Mouse (Mus musculus): ENCODE results near the gene Maco1. TPM values are rescaled to one million over a fixed set of nuclear protein-coding genes. Genes with fewer than 3 reads are reported as not detected.
A peak's percentile ranks its signal among the peaks of the same experiment; 100 is the strongest.

Gene Maco1
- polyA plus RNA-seq, 1 experiment from 2014 or later = 44.7 TPM

DNA sequence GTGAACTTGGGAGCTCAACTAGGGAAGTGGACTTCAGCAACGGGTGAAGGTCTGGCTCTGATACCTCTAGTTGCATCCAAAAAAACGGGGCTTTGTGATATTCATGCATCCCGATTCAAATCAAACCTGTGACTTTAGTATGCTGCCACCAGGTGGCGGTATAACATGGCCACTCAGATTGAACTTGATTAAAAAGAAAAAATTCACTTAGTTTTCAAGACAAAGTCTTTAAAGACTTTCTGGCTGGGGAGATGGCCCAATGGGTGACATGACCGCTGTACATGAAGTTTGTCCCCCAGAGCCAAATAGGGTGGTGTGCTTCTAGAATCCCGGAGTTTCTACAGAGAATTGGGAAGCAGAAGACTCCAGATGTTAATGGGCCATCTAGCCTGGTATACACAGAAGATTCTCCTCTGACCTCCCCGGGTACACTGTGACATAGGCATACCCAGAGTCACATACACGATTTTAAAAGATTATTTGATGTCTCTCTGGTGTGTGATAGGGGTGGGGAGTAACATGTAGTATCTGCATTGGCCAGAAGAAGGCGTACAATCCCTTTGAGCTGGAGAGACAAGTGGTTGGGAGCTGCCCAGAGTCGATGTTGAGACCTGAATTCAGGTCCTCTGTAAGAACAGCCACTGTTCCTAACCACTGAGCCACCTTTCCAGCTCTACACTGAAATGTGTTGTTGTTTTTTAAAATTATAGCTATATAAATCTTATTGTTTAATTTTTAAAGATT lies 59.8 kb downstream of the Maco1 start:
- Histone ChIP-seq H3K4me2 (no peak overlapping the region), H3K4me3 (no peak overlapping the region), H3K27me3 (no peaks in the 10 kb centered on the region), H3K4me1 (peaks cover 15% of the 10 kb centered on the region; the same call in 1 of the 2 replicates), H3K36me3 (no peaks in the 10 kb centered on the region), H3K27ac (no peak overlapping the region), H3K9ac (no peak overlapping the region), H3K9me3 (no peaks in the 10 kb centered on the region)
- 42% methylated on average over 10 of the region's 10 CpGs for WGBS
- ATAC-seq (ENCODE audit: insufficient number of reproducible peaks, low FRiP score, low TSS enrichment, low read depth) = no peak

DNA sequence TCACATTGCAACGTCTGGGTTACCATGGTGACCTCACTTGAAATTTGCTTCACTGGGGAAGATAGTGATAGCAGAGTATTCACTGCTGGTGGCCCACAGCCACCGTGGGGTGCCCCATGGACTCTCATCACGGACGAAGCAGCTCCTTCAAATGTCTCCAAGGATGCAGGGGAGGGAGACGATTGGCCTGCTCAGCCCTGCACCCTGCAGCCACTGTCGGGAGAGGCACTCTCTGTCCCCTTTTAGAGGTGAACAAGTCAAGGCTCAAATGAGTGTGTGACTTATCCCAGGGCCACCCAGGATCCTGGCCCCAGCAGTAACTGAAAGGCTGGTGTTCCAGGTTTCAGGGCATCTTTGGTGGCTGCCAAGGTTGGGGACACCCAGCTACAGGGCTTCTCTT lies 61.4 kb downstream of the Maco1 start:
- Histone ChIP-seq H3K4me1 (peaks cover 7% of the 10 kb centered on the region; the same call in 1 of the 2 replicates), H3K9me3 (no peaks in the 10 kb centered on the region), H3K27me3 (no peaks in the 10 kb centered on the region), H3K36me3 (no peaks in the 10 kb centered on the region), H3K4me2 (no peak overlapping the region), H3K9ac (no peak overlapping the region), H3K4me3 (no peak overlapping the region), H3K27ac (no peak overlapping the region)
- WGBS = 56% methylated on average over 6 of the region's 6 CpGs
- no peak for ATAC-seq (ENCODE audit: insufficient number of reproducible peaks, low FRiP score, low TSS enrichment, low read depth)

GRCm38 (mm10) chr4:134786946-134787345 lies 66.2 kb downstream of the Maco1 start:
- H3K4me2 ChIP-seq = no peak overlapping the region
- no peak overlapping the region for H3K27ac ChIP-seq
- H3K4me3 ChIP-seq = no peak overlapping the region
- no peak overlapping the region for H3K9ac ChIP-seq
- no peak for ATAC-seq (ENCODE audit: insufficient number of reproducible peaks, low FRiP score, low TSS enrichment, low read depth)
- 39% methylated on average over 10 of the region's 10 CpGs for WGBS
- no peaks in the 10 kb centered on the region for H3K27me3 ChIP-seq
- H3K9me3 ChIP-seq = no peaks in the 10 kb centered on the region
- H3K36me3 ChIP-seq = no peaks in the 10 kb centered on the region
- H3K4me1 ChIP-seq = 0 out of 2 replicates have a peak, but pooled peaks cover 2% of the 10 kb centered on the region

GRCm38 (mm10) chr4:134784701-134785100 lies 68.4 kb downstream of the Maco1 start:
- H3K36me3 ChIP-seq = no peaks in the 10 kb centered on the region
- no peak for ATAC-seq (ENCODE audit: insufficient number of reproducible peaks, low FRiP score, low TSS enrichment, low read depth)
- no peaks in the 10 kb centered on the region for H3K27me3 ChIP-seq
- H3K4me3 ChIP-seq = no peak overlapping the region
- H3K9me3 ChIP-seq = no peaks in the 10 kb centered on the region
- no peak overlapping the region for H3K9ac ChIP-seq
- no peak overlapping the region for H3K4me2 ChIP-seq
- H3K27ac ChIP-seq = no peak overlapping the region
- 51% methylated on average over 5 of the region's 5 CpGs for WGBS
- H3K4me1 ChIP-seq = peaks cover 12% of the 10 kb centered on the region

- H3K9ac ChIP-seq = no peak overlapping the region
- H3K36me3 ChIP-seq = no peaks in the 10 kb centered on the region
- H3K4me1 ChIP-seq = peaks cover 27% of the 10 kb centered on the region
- H3K4me3 ChIP-seq = no peak overlapping the region
- no peaks in the 10 kb centered on the region for H3K9me3 ChIP-seq
- H3K4me2 ChIP-seq = no peak overlapping the region
- no peak overlapping the region for H3K27ac ChIP-seq
- H3K27me3 ChIP-seq = no peaks in the 10 kb centered on the region
- 52% methylated on average over 14 of the region's 14 CpGs for WGBS
- ATAC-seq (ENCODE audit: insufficient number of reproducible peaks, low FRiP score, low TSS enrichment, low read depth) = no peak
Observed at GRCm38 (mm10) chr4:134779136-134779934, 73.8 kb downstream of the Maco1 start.

GRCm38 (mm10) chr4:134776246-134776645 lies 76.9 kb downstream of the Maco1 start:
- 25% methylated on average over 7 of the region's 7 CpGs for WGBS
- H3K36me3 ChIP-seq = no peaks in the 10 kb centered on the region
- no peak for ATAC-seq (ENCODE audit: insufficient number of reproducible peaks, low FRiP score, low TSS enrichment, low read depth)
- H3K9ac ChIP-seq = no peak overlapping the region
- H3K27ac ChIP-seq = no peak overlapping the region
- H3K4me1 ChIP-seq = peaks cover 28% of the 10 kb centered on the region
- no peaks in the 10 kb centered on the region for H3K9me3 ChIP-seq
- H3K27me3 ChIP-seq = no peaks in the 10 kb centered on the region
- H3K4me3 ChIP-seq = no peak overlapping the region
- H3K4me2 ChIP-seq = no peak overlapping the region

- H3K9ac ChIP-seq = no peak overlapping the region
- no peak for ATAC-seq (ENCODE audit: insufficient number of reproducible peaks, low FRiP score, low TSS enrichment, low read depth)
- no peak overlapping the region for H3K4me2 ChIP-seq
- H3K4me1 ChIP-seq = peaks cover 27% of the 10 kb centered on the region
- no peaks in the 10 kb centered on the region for H3K36me3 ChIP-seq
- H3K27ac ChIP-seq = no peak overlapping the region
- 0 out of 2 replicates have a peak, but pooled peaks cover under 1% of the 10 kb centered on the region for H3K27me3 ChIP-seq
- no peaks in the 10 kb centered on the region for H3K9me3 ChIP-seq
- H3K4me3 ChIP-seq = no peak overlapping the region
- 35% methylated on average over 14 of the region's 14 CpGs for WGBS
Observed at GRCm38 (mm10) chr4:134775234-134775944, 77.8 kb downstream of the Maco1 start.

- no peak overlapping the region for H3K27ac ChIP-seq
- H3K9ac ChIP-seq = no peak overlapping the region
- H3K36me3 ChIP-seq = no peaks in the 10 kb centered on the region
- ATAC-seq (ENCODE audit: insufficient number of reproducible peaks, low FRiP score, low TSS enrichment, low read depth) = no peak
- no peak overlapping the region for H3K4me2 ChIP-seq
- H3K4me1 ChIP-seq = peaks cover 21% of the 10 kb centered on the region
- no peak overlapping the region for H3K4me3 ChIP-seq
- no peaks in the 10 kb centered on the region for H3K9me3 ChIP-seq
- 0 out of 2 replicates have a peak, but pooled peaks cover 7% of the 10 kb centered on the region for H3K27me3 ChIP-seq
- 81% methylated on average over 6 of the region's 6 CpGs for WGBS
Observed at GRCm38 (mm10) chr4:134774126-134774525, 79.0 kb downstream of the Maco1 start.

- 37% methylated on average over 4 of the region's 4 CpGs for WGBS
- ATAC-seq (ENCODE audit: insufficient number of reproducible peaks, low FRiP score, low TSS enrichment, low read depth) = 0 out of 2 replicates have a peak, but pooled peaks have one; percentile 17
- Histone ChIP-seq H3K4me1 (peaks cover 30% of the 10 kb centered on the region), H3K36me3 (no peaks in the 10 kb centered on the region), H3K27ac (no peak overlapping the region), H3K4me2 (no peak overlapping the region), H3K9me3 (no peaks in the 10 kb centered on the region), H3K27me3 (0 out of 2 replicates have a peak, but pooled peaks cover 14% of the 10 kb centered on the region), H3K4me3 (no peak overlapping the region), H3K9ac (no peak overlapping the region)
Observed at GRCm38 (mm10) chr4:134772805-134773674, 80.1 kb downstream of the Maco1 start.

DNA sequence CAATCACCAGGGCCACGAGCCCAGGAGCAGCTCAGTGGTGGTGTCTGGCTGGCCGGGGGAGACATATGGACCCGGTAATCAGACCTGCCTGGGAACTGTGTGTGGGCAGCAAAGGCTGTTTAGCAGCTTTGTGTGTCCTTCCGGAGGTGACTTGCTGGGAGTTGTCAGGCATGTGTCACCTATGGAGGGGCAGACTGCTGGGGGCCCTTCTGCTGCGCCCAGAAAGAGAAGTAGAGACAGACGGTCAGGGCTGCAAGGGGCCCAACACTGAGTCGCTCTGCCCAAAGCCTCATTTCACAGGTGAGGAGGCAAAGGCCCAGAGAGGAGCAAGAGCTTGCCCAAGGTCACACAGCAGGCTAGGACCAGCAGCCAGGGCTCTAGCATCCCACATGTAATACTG lies 83.3 kb downstream of the Maco1 start:
- Histone ChIP-seq H3K27me3 (0 out of 2 replicates have a peak, but pooled peaks cover 14% of the 10 kb centered on the region), H3K9me3 (no peaks in the 10 kb centered on the region), H3K36me3 (no peaks in the 10 kb centered on the region), H3K27ac (no peak overlapping the region), H3K4me2 (no peak overlapping the region), H3K4me1 (peaks cover 39% of the 10 kb centered on the region), H3K4me3 (no peak overlapping the region), H3K9ac (no peak overlapping the region)
- ATAC-seq (ENCODE audit: insufficient number of reproducible peaks, low FRiP score, low TSS enrichment, low read depth) = no peak
- 55% methylated on average over 7 of the region's 7 CpGs for WGBS
